In the genomic region with DNA sequence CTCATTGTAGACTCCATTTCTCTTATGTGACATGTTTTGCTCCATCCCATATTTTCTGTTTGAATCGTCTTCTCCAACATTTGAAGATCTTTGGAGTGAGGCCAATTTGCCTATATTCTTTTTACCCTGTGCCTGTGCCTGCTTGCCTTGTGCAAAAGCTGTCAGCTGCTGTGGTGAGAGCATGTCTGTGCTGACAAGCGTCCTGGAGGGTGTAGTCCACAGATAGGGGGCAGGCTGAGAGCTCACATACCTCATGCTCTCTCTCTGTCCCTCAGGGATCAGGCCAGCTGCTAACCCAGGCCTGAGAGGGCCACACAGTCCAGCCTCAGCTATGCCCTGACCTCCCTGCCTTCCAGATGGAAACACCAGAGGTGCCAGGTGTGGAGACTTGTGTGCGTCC, we compare ENCODE assay signal across 22 mouse cellular contexts. TPM values are rescaled to one million over a fixed set of nuclear protein-coding genes. Genes with fewer than 3 reads are reported as not detected.
DNase-seq lines count a peak whose midpoint lies in the region; ATAC-seq and TF ChIP-seq lines count a peak whose summit lies in the region.
"Had no signal": no experiment of that assay in that cellular context is flagged by ENCODE, and none has a peak within 500 bp of the region (broad histone marks: within the 10 kb centered on the region; RNA-seq: fewer than 3 reads in every experiment).

No protein-coding gene starts in this region.

- WGBS in forebrain, embryonic 15.5 days, result 54% methylated on average over 3 of the region's 3 CpGs
- WGBS in forebrain, embryonic 12.5 days, result 58% methylated on average over 3 of the region's 3 CpGs
- 40% methylated on average over 3 of the region's 3 CpGs for WGBS in heart, embryonic 13.5 days
- 56% methylated on average over 3 of the region's 3 CpGs for WGBS in heart, embryonic 10.5 days
- 56% methylated on average over 3 of the region's 3 CpGs for WGBS in liver, postnatal 0 days (ENCODE audit: insufficient replicate concordance)
- 64% methylated on average over 3 of the region's 3 CpGs for WGBS in liver, embryonic 11.5 days

- H3K4me2 ChIP-seq in forebrain, embryonic 15.5 days (replicated peaks), result no peak overlapping the region
- no peak overlapping the region for H3K4me2 ChIP-seq in forebrain, embryonic 12.5 days
- H3K4me2 ChIP-seq in heart, embryonic 13.5 days, result no peak overlapping the region
- H3K4me2 ChIP-seq in liver, postnatal 0 days (ENCODE audit: low read depth, low read length), result no peak overlapping the region
- H3K4me2 ChIP-seq in liver, embryonic 11.5 days, result no peak overlapping the region
- H3K4me2 ChIP-seq: hindbrain, embryonic 14.5 days; liver, embryonic 13.5 days; midbrain, embryonic 13.5 days; neural tube, embryonic 12.5 days had no signal

- TF ChIP-seq POLR2A in cortical plate, adult 2 months (IDR thresholded peaks at IDR 0.05; ENCODE audit: extremely low read depth, insufficient read depth, low read length), result no peak

- DNase-seq in heart, embryonic 10.5 days (ENCODE audit: low spot score), result no peak
- DNase-seq in liver, postnatal 0 days, result no peak
- no peak for DNase-seq in liver, embryonic 11.5 days (ENCODE audit: low spot score)
- DNase-seq: adrenal gland, postnatal 10 days; cerebellum, adult 11 months; cerebellum, postnatal 10 days; embryo, embryonic 11 days; kidney, adult 8-10 months; kidney, postnatal 14 days; liver, embryonic 13.5 days; lung, postnatal 10 days; spleen, adult 18-20 months; thymus, postnatal 36 days had no signal

- TF ChIP-seq CTCF in liver, postnatal 0 days (IDR thresholded peaks at IDR 0.05; ENCODE audit: low read depth), result 0 out of 2 replicates have a peak, but pooled peaks have one; percentile 1
- 0 out of 2 replicates have a peak, but pooled peaks have one; percentile 3 for TF ChIP-seq CTCF in cortical plate, adult 2 months (IDR thresholded peaks at IDR 0.05; ENCODE audit: extremely low read depth, insufficient read depth, low read length)

- no peaks in the 10 kb centered on the region for H3K27me3 ChIP-seq in forebrain, embryonic 15.5 days
- no peaks in the 10 kb centered on the region for H3K27me3 ChIP-seq in forebrain, embryonic 12.5 days
- H3K27me3 ChIP-seq in heart, embryonic 13.5 days (replicated peaks), result no peaks in the 10 kb centered on the region
- H3K27me3 ChIP-seq in heart, embryonic 10.5 days (ENCODE audit: insufficient read depth, poor library complexity, severe bottlenecking), result 0 out of 2 replicates have a peak, but pooled peaks cover 12% of the 10 kb centered on the region
- H3K27me3 ChIP-seq in liver, postnatal 0 days (ENCODE audit: insufficient read depth, low read length), result no peaks in the 10 kb centered on the region
- no peaks in the 10 kb centered on the region for H3K27me3 ChIP-seq in liver, embryonic 11.5 days (replicated peaks; ENCODE audit: control insufficient read depth, insufficient read depth, low read length)
- H3K27me3 ChIP-seq: liver, embryonic 13.5 days; midbrain, embryonic 13.5 days; neural tube, embryonic 12.5 days had no signal

- TF ChIP-seq EP300 in liver, postnatal 0 days (IDR thresholded peaks at IDR 0.05; ENCODE audit: low read depth), result no peak

- 0 out of 2 replicates have a peak, but pooled peaks have one; percentile 29 for ATAC-seq in forebrain, embryonic 15.5 days (replicated peaks)
- no peak for ATAC-seq in forebrain, embryonic 12.5 days (ENCODE audit: low FRiP score)
- no peak; the same call in 1 of the 2 replicates for ATAC-seq in heart, embryonic 13.5 days (ENCODE audit: extremely low read depth, insufficient number of reproducible peaks, low FRiP score, low TSS enrichment)
- ATAC-seq in liver, postnatal 0 days, result no peak
- no peak for ATAC-seq in liver, embryonic 11.5 days (replicated peaks; ENCODE audit: low FRiP score)
- ATAC-seq: activated CD4-positive, CD25-positive, alpha-beta regulatory T cell, adult 4 months; midbrain, embryonic 13.5 days had no signal

- no peaks in the 10 kb centered on the region for H3K4me1 ChIP-seq in forebrain, embryonic 15.5 days
- H3K4me1 ChIP-seq in forebrain, embryonic 12.5 days, result no peaks in the 10 kb centered on the region
- peaks cover 28% of the 10 kb centered on the region for H3K4me1 ChIP-seq in heart, embryonic 13.5 days
- H3K4me1 ChIP-seq in heart, embryonic 10.5 days, result peaks cover 31% of the 10 kb centered on the region
- H3K4me1 ChIP-seq in liver, postnatal 0 days (ENCODE audit: insufficient read depth), result peaks cover 4% of the 10 kb centered on the region; the same call in 1 of the 2 replicates
- no peaks in the 10 kb centered on the region for H3K4me1 ChIP-seq in liver, embryonic 11.5 days (replicated peaks; ENCODE audit: control insufficient read depth, insufficient read depth, low read length)
- peaks cover 2% of the 10 kb centered on the region for H3K4me1 ChIP-seq in cortical plate, adult 2 months (ENCODE audit: control insufficient read depth, insufficient read depth, low read length)
- H3K4me1 ChIP-seq: liver, embryonic 13.5 days; midbrain, embryonic 13.5 days had no signal

- no peaks in the 10 kb centered on the region for H3K9me3 ChIP-seq in forebrain, embryonic 15.5 days
- H3K9me3 ChIP-seq in forebrain, embryonic 12.5 days, result no peaks in the 10 kb centered on the region
- H3K9me3 ChIP-seq in heart, embryonic 13.5 days, result no peaks in the 10 kb centered on the region
- no peaks in the 10 kb centered on the region for H3K9me3 ChIP-seq in heart, embryonic 10.5 days
- no peaks in the 10 kb centered on the region for H3K9me3 ChIP-seq in liver, postnatal 0 days (ENCODE audit: low read length)
- H3K9me3 ChIP-seq in liver, embryonic 11.5 days (ENCODE audit: control insufficient read depth, low read length), result no peaks in the 10 kb centered on the region
- H3K9me3 ChIP-seq: liver, embryonic 13.5 days; midbrain, embryonic 13.5 days; neural tube, embryonic 12.5 days had no signal

- H3K4me3 ChIP-seq in forebrain, embryonic 15.5 days, result no peak overlapping the region
- no peak overlapping the region for H3K4me3 ChIP-seq in forebrain, embryonic 12.5 days (replicated peaks)
- H3K4me3 ChIP-seq in heart, embryonic 13.5 days, result no peak overlapping the region
- no peak overlapping the region for H3K4me3 ChIP-seq in heart, embryonic 10.5 days
- no peak overlapping the region for H3K4me3 ChIP-seq in liver, postnatal 0 days (ENCODE audit: low read depth, low read length)
- no peak overlapping the region for H3K4me3 ChIP-seq in liver, embryonic 11.5 days (ENCODE audit: low read depth, low read length)
- H3K4me3 ChIP-seq in cortical plate, adult 2 months (ENCODE audit: insufficient read depth, low read length), result no peak overlapping the region
- H3K4me3 ChIP-seq: liver, embryonic 13.5 days; midbrain, embryonic 13.5 days; neural tube, embryonic 12.5 days had no signal

- no peak overlapping the region for H3K9ac ChIP-seq in forebrain, embryonic 15.5 days (replicated peaks)
- H3K9ac ChIP-seq in forebrain, embryonic 12.5 days, result no peak overlapping the region
- no peak overlapping the region for H3K9ac ChIP-seq in heart, embryonic 13.5 days
- no peak overlapping the region for H3K9ac ChIP-seq in liver, postnatal 0 days (replicated peaks)
- H3K9ac ChIP-seq in liver, embryonic 11.5 days (ENCODE audit: low read depth, low read length), result no peak overlapping the region
- H3K9ac ChIP-seq: hindbrain, embryonic 14.5 days; liver, embryonic 13.5 days; midbrain, embryonic 13.5 days; neural tube, embryonic 12.5 days had no signal

- no peaks in the 10 kb centered on the region for H3K36me3 ChIP-seq in forebrain, embryonic 15.5 days
- H3K36me3 ChIP-seq in forebrain, embryonic 12.5 days (replicated peaks), result no peaks in the 10 kb centered on the region
- H3K36me3 ChIP-seq in heart, embryonic 13.5 days, result peaks cover under 1% of the 10 kb centered on the region; the same call in 1 of the 2 replicates
- H3K36me3 ChIP-seq in heart, embryonic 10.5 days, result no peaks in the 10 kb centered on the region
- H3K36me3 ChIP-seq in liver, postnatal 0 days (replicated peaks; ENCODE audit: insufficient read depth, low read length), result no peaks in the 10 kb centered on the region
- no peaks in the 10 kb centered on the region for H3K36me3 ChIP-seq in liver, embryonic 11.5 days (ENCODE audit: control insufficient read depth, insufficient read depth, low read length)
- H3K36me3 ChIP-seq: G1E; liver, embryonic 13.5 days; midbrain, embryonic 13.5 days; neural tube, embryonic 12.5 days had no signal

- H3K27ac ChIP-seq in forebrain, embryonic 15.5 days (replicated peaks), result no peak overlapping the region
- no peak overlapping the region for H3K27ac ChIP-seq in forebrain, embryonic 12.5 days
- H3K27ac ChIP-seq in heart, embryonic 13.5 days (replicated peaks), result 0 out of 2 replicates have a peak overlapping the region, but pooled peaks have one; percentile 10
- no peak overlapping the region for H3K27ac ChIP-seq in heart, embryonic 10.5 days
- no peak overlapping the region for H3K27ac ChIP-seq in liver, postnatal 0 days (ENCODE audit: low read depth)
- no peak overlapping the region for H3K27ac ChIP-seq in liver, embryonic 11.5 days (ENCODE audit: low read depth, low read length)
- H3K27ac ChIP-seq in cortical plate, adult 2 months (ENCODE audit: insufficient read depth, low read length), result no peak overlapping the region
- H3K27ac ChIP-seq: hindbrain, embryonic 14.5 days; liver, embryonic 13.5 days; midbrain, embryonic 13.5 days; neural tube, embryonic 12.5 days had no signal

RNA-seq across cellular contexts. Expression of a gene that starts 11.9 kb away (rescaled TPM):
- polyA plus RNA-seq in forebrain, embryonic 15.5 days (2015; fragmentation: Nextera tagmentation; extraction: Ambion mirVana), result not detected in 2 replicates
- 0.04 TPM in 1 of 2 replicates, not detected in the other for polyA plus RNA-seq in forebrain, embryonic 12.5 days (2016; fragmentation: Nextera tagmentation; extraction: Ambion mirVana)
- polyA plus RNA-seq in heart, embryonic 13.5 days (2015; fragmentation: Nextera tagmentation; extraction: Ambion mirVana), result 8.5 and 10.6 TPM in 2 replicates
- 7.2 and 16.6 TPM in 2 replicates for polyA plus RNA-seq in heart, embryonic 10.5 days (2016; fragmentation: Nextera tagmentation; extraction: Ambion mirVana)
- 0.12 and 0.14 TPM in 2 replicates for polyA plus RNA-seq in liver, postnatal 0 days (2015; fragmentation: Nextera tagmentation; extraction: Ambion mirVana)
- polyA plus RNA-seq in liver, embryonic 11.5 days (2014; fragmentation: Nextera tagmentation; extraction: Ambion mirVana), result not detected in 2 replicates
- 0.21 and 0.25 TPM in 2 replicates for polyA plus RNA-seq in cortical plate, adult 2 months (2012; rRNA removed)
- polyA plus RNA-seq: activated CD4-positive, CD25-positive, alpha-beta regulatory T cell, adult 4 months; G1E; midbrain, embryonic 13.5 days had no signal
